Mouse (Mus musculus) bone marrow macrophage, adult 2 months (primary cell): ENCODE data around the gene Dohh.

Experiments used
- CTCF ChIP-seq: IDR thresholded peaks from 2 replicates; pipeline ENCODE4 v1.5.1; 2012; ENCODE audit warnings: low read depth, mild to moderate bottlenecking, low read length, moderate library complexity
- POLR2A ChIP-seq: IDR thresholded peaks from 2 replicates; pipeline ENCODE4 v1.6.1; 2012; ENCODE audit warnings: mild to moderate bottlenecking, low read depth, low read length, borderline replicate concordance

- TF ChIP-seq POLR2A (no peak), CTCF (no peak)
These were observed 15.6 kb downstream of the Dohh start for GRCm38 (mm10) chr10:81399798-81400308.
